Mouse (Mus musculus): ENCODE data around the gene Nup214. TPM values are rescaled to one million over a fixed set of nuclear protein-coding genes. Genes with fewer than 3 reads are reported as not detected.

The Nup214 gene
- total and polyA plus RNA-seq, 3 experiments, result 18.5 to 28.6 (median 27.5) TPM

DNA sequence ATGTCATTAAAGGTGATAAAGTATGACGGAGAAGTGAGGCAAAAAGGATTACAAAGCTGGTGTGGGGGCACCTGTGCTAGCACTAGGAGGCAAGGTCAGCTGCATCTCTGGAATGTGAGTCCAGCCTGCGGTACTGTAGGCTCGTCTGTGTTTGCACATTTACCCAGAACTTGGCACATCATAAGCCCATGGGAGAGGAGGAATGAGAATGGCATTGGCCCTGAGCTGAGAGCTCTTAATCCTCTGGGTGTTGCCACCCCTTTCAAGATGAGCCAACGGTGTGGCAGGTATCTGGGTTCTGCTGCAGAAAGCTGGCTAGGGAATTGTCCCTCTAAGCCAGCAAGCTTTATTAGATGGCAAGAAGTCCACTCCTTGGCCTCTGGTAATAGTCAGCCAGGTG is 45.5 kb downstream of the Nup214 start:
- 64% methylated on average over 4 of the region's 4 CpGs for WGBS
- H3K4me3 ChIP-seq, result no peak overlapping the region
- intact Hi-C loops (cut with DNase I), result no loop called here
- no peak for TF ChIP-seq EP300 (IDR thresholded peaks at IDR 0.05; ENCODE audit: insufficient read depth, low read depth, low read length)
- TF ChIP-seq CTCF (IDR thresholded peaks at IDR 0.05), result no peak
- TF ChIP-seq POLR2A (IDR thresholded peaks at IDR 0.05; ENCODE audit: insufficient read depth, low read depth, low read length), result no peak
- H3K27ac ChIP-seq, result no peak overlapping the region
- no peaks in the 10 kb centered on the region for H3K27me3 ChIP-seq (ENCODE audit: control insufficient read depth, insufficient read depth, low read length)
- no peaks in the 10 kb centered on the region for H3K79me2 ChIP-seq (replicated peaks; ENCODE audit: control insufficient read depth, insufficient read depth, low read length)
- no peaks in the 10 kb centered on the region for H3K36me3 ChIP-seq (ENCODE audit: control insufficient read depth, insufficient read depth, low read length)
- no peak overlapping the region for H3K9ac ChIP-seq (ENCODE audit: low read depth, low read length)
- no peaks in the 10 kb centered on the region for H3K4me1 ChIP-seq (ENCODE audit: control insufficient read depth, insufficient read depth, low read length)
- no peak for DNase-seq

DNA sequence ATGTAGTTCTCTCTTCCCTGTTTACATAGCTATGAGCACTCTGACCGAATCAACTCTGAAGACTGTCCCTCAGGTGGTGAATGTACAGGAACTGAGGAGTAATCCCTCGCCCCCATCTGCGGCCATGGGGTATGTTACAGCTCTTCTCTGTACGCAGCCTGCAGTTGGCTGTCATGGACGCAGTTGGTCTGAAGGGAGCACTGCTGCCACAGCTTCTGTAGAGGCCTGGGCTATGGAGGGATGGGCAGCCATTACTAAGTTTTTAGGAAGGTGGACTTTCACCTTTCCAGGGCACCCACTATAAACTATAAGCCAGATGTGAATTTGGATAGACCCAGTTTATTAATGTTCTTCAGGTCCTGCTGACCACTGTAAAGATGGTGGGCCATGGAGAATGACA is 46.0 kb downstream of the Nup214 start:
- TF ChIP-seq EP300 (IDR thresholded peaks at IDR 0.05; ENCODE audit: insufficient read depth, low read depth, low read length), result no peak
- TF ChIP-seq CTCF (IDR thresholded peaks at IDR 0.05), result peak; percentile 44
- no peak for DNase-seq
- no peak overlapping the region for H3K4me3 ChIP-seq
- no peak overlapping the region for H3K9ac ChIP-seq (ENCODE audit: low read depth, low read length)
- WGBS, result 92% methylated on average over 5 of the region's 5 CpGs
- no peak overlapping the region for H3K27ac ChIP-seq
- no peaks in the 10 kb centered on the region for H3K36me3 ChIP-seq (ENCODE audit: control insufficient read depth, insufficient read depth, low read length)
- no peaks in the 10 kb centered on the region for H3K79me2 ChIP-seq (replicated peaks; ENCODE audit: control insufficient read depth, insufficient read depth, low read length)
- no peaks in the 10 kb centered on the region for H3K4me1 ChIP-seq (ENCODE audit: control insufficient read depth, insufficient read depth, low read length)
- intact Hi-C loops (cut with DNase I), result no loop called here
- H3K27me3 ChIP-seq (ENCODE audit: control insufficient read depth, insufficient read depth, low read length), result no peaks in the 10 kb centered on the region

DNA sequence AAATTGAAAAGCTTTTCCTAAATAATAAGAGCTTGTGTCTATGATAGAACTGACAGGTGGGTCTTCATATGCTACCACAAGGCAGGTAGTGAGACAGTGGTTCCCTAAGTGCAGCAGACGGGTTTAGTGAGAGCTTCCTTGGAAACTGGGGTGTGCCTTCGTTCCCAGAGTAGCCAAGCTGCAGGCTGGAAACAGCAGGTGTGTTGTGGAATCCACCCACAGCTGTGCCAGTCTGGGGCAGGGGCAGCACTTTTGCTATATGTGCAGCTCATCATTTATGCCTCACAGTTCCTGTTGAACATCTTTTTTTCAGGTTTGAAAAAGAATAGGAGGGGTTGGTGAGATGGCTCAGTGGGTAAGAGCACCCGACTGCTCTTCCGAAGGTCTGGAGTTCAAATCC is 50.1 kb downstream of the Nup214 start:
- Histone ChIP-seq H3K79me2 (replicated peaks; ENCODE audit: control insufficient read depth, insufficient read depth, low read length) (no peaks in the 10 kb centered on the region), H3K27me3 (ENCODE audit: control insufficient read depth, insufficient read depth, low read length) (no peaks in the 10 kb centered on the region), H3K9ac (ENCODE audit: low read depth, low read length) (no peak overlapping the region), H3K4me1 (ENCODE audit: control insufficient read depth, insufficient read depth, low read length) (no peaks in the 10 kb centered on the region), H3K4me3 (no peak overlapping the region), H3K27ac (no peak overlapping the region), H3K36me3 (ENCODE audit: control insufficient read depth, insufficient read depth, low read length) (no peaks in the 10 kb centered on the region)
- 94% methylated on average over 4 of the region's 4 CpGs for WGBS
- DNase-seq, result no peak
- TF ChIP-seq EP300 (IDR thresholded peaks at IDR 0.05; ENCODE audit: insufficient read depth, low read depth, low read length) (no peak), POLR2A (IDR thresholded peaks at IDR 0.05; ENCODE audit: insufficient read depth, low read depth, low read length) (no peak), CTCF (IDR thresholded peaks at IDR 0.05) (no peak)
- intact Hi-C loops (cut with DNase I), result no loop called here

DNA sequence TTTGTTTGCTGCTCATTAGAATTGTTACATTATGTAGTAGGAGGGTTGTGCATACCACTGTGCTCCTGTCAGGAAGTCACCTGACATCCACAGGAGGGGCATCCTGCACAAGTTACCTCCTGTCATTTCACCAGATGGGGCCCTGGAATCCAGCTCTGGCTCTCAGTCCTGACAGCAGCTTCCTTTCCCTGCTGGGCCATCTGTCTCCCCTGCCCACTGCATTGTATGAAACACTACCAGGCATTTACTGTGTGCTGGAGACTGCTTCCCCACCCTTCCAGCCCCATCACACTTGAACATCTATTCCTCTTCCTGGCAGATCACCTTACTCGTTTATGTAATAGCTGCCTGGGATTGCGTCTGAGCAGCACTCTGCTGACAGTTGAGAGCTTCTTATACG is 55.4 kb downstream of the Nup214 start:
- Histone ChIP-seq H3K4me1 (ENCODE audit: control insufficient read depth, insufficient read depth, low read length) (no peaks in the 10 kb centered on the region), H3K9ac (ENCODE audit: low read depth, low read length) (no peak overlapping the region), H3K79me2 (replicated peaks; ENCODE audit: control insufficient read depth, insufficient read depth, low read length) (no peaks in the 10 kb centered on the region), H3K27me3 (ENCODE audit: control insufficient read depth, insufficient read depth, low read length) (no peaks in the 10 kb centered on the region), H3K4me3 (no peak overlapping the region), H3K27ac (no peak overlapping the region), H3K36me3 (ENCODE audit: control insufficient read depth, insufficient read depth, low read length) (no peaks in the 10 kb centered on the region)
- DNase-seq, result no peak
- intact Hi-C loops (cut with DNase I), result no loop called here
- 59% methylated on average over 3 of the region's 3 CpGs for WGBS
- no peak for TF ChIP-seq CTCF (IDR thresholded peaks at IDR 0.05)
- no peak for TF ChIP-seq EP300 (IDR thresholded peaks at IDR 0.05; ENCODE audit: insufficient read depth, low read depth, low read length)
- no peak for TF ChIP-seq POLR2A (IDR thresholded peaks at IDR 0.05; ENCODE audit: insufficient read depth, low read depth, low read length)

DNA sequence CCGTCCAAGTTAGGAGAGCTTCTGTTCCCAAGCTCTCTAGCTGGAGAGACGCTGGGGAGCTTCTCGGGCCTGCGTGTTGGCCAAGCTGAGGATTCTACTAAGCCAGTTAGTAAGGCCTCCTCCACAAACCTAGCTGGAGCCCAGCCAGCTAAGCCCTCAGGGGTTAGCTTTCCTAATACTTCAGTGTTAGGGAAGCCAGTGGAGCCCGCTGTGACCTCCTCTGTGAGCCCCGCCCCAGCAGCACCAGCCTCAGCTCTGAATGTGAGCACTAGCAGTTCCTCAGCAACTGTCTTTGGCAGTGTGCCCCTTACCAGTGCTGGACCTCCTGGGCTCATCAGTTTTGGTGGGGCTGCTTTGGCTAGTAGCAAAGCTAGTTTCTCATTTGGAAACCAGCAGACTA is 59.2 kb downstream of the Nup214 start:
- intact Hi-C loops (cut with DNase I), result no loop called here
- H3K4me1 ChIP-seq (ENCODE audit: control insufficient read depth, insufficient read depth, low read length), result no peaks in the 10 kb centered on the region
- peak; percentile 53 to 55 for DNase-seq
- no peak overlapping the region for H3K27ac ChIP-seq
- no peak overlapping the region for H3K4me3 ChIP-seq
- H3K27me3 ChIP-seq (ENCODE audit: control insufficient read depth, insufficient read depth, low read length), result no peaks in the 10 kb centered on the region
- TF ChIP-seq POLR2A (IDR thresholded peaks at IDR 0.05; ENCODE audit: insufficient read depth, low read depth, low read length) (no peak), EP300 (IDR thresholded peaks at IDR 0.05; ENCODE audit: insufficient read depth, low read depth, low read length) (no peak), CTCF (IDR thresholded peaks at IDR 0.05) (no peak)
- WGBS, result 81% methylated on average over 6 of the region's 6 CpGs
- no peak overlapping the region for H3K9ac ChIP-seq (ENCODE audit: low read depth, low read length)
- no peaks in the 10 kb centered on the region for H3K79me2 ChIP-seq (replicated peaks; ENCODE audit: control insufficient read depth, insufficient read depth, low read length)
- H3K36me3 ChIP-seq (ENCODE audit: control insufficient read depth, insufficient read depth, low read length), result peaks cover 5% of the 10 kb centered on the region; the same call in 1 of the 2 replicates

DNA sequence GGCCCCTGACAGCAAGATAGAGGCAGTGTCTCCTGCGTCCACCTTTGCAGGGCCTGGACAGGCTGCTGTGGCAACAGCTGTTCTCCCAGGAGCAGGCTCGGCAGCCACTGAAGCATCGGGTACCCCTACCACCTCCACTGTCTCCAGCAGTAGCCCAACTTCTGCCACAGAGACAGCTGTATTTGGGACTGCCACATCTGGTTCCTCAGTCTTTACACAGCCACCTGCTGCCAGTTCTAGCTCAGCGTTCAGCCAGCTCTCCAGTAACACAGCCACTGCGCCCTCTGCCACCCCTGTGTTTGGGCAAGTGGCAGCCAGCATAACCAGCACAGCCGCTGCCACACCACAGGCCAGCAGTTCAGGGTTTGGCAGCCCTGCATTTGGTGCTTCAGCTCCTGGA is 60.0 kb downstream of the Nup214 start:
- Histone ChIP-seq H3K79me2 (replicated peaks; ENCODE audit: control insufficient read depth, insufficient read depth, low read length) (no peaks in the 10 kb centered on the region), H3K36me3 (ENCODE audit: control insufficient read depth, insufficient read depth, low read length) (peaks cover 5% of the 10 kb centered on the region; the same call in 1 of the 2 replicates)

More for the DNA sequence above, 60.0 kb downstream of the Nup214 start:
- H3K27me3 ChIP-seq (ENCODE audit: control insufficient read depth, insufficient read depth, low read length), result no peaks in the 10 kb centered on the region
- H3K9ac ChIP-seq (ENCODE audit: low read depth, low read length), result no peak overlapping the region
- 94% methylated on average over 6 of the region's 6 CpGs for WGBS
- no peaks in the 10 kb centered on the region for H3K4me1 ChIP-seq (ENCODE audit: control insufficient read depth, insufficient read depth, low read length)
- H3K4me3 ChIP-seq, result no peak overlapping the region
- no peak overlapping the region for H3K27ac ChIP-seq
- DNase-seq, result no peak
- TF ChIP-seq CTCF (IDR thresholded peaks at IDR 0.05), result no peak
- TF ChIP-seq POLR2A (IDR thresholded peaks at IDR 0.05; ENCODE audit: insufficient read depth, low read depth, low read length), result no peak
- no peak for TF ChIP-seq EP300 (IDR thresholded peaks at IDR 0.05; ENCODE audit: insufficient read depth, low read depth, low read length)
- intact Hi-C loops (cut with DNase I), result no loop called here

Data from heart, adult 2 months (tissue).